Mouse (Mus musculus) thymus, postnatal 25 days (tissue): ENCODE measurements around the gene Eif2ak2.

Experiments
- DNase-seq: peaks from one replicate; pipeline ENCODE4 v3.0.0; 2022

The Eif2ak2 gene

GRCm38 (mm10) chr17:78882401-78883112 lies at the start of gene Eif2ak2:
Gene Eif2ak2, minus strand, starts transcription at chr17:78882573.
- DNase-seq: peak; percentile 74

GRCm38 (mm10) chr17:78917696-78918095 lies 35.3 kb upstream of the Eif2ak2 start:
- DNase-seq: no peak

GRCm38 (mm10) chr17:78916899-78917298 lies 34.5 kb upstream of the Eif2ak2 start:
- DNase-seq: no peak

- DNase-seq: peak; percentile 94
These were observed 34.0 kb upstream of the Eif2ak2 start, which contains the start of gene Cebpzos for GRCm38 (mm10) chr17:78916369-78916813. Gene Cebpzos, plus strand, starts transcription at chr17:78916500.

DNA sequence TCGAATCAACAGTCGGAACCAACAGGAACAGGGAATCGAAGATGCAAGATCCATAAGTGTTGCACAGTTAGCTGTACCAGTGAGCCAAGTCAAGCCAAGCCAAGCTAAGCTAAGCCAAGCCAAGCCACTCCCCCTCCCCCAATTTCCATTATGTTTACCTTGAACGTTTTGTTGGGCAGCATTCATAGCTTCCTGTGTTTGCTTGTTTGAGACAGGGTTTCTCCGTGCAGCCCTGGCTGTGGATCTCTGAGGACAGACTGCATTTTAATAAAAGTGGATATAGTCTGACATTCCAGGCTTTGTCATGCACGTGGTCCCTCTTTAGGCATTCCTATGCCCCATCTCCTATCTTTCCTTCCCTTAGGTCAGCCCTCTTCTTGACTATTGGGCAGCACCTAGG lies 33.4 kb upstream of the Eif2ak2 start:
- DNase-seq: no peak

- no peak for DNase-seq
These were observed 31.5 kb upstream of the Eif2ak2 start for GRCm38 (mm10) chr17:78913921-78914320.

GRCm38 (mm10) chr17:78912861-78913281 lies 30.5 kb upstream of the Eif2ak2 start:
- DNase-seq: peak; percentile 30

DNA sequence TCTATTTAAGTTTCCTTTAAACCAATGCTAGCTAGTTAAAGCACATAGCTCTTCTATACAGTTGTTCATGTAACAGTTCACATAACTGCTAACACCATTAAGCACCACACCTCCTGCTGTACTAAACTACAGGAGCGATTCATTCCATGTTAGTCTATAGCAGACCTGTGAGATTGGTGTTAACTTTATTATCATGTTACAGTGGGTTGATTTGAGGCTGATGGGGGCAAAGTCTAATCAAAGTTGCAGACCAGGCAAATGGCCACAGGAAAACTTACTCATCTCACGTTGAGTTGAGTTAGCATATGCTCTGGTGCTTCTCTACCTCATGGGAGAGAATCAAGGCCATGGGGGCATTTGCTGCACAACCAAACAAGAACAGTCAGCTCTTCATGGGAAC lies 27.0 kb upstream of the Eif2ak2 start:
- no peak for DNase-seq

DNA sequence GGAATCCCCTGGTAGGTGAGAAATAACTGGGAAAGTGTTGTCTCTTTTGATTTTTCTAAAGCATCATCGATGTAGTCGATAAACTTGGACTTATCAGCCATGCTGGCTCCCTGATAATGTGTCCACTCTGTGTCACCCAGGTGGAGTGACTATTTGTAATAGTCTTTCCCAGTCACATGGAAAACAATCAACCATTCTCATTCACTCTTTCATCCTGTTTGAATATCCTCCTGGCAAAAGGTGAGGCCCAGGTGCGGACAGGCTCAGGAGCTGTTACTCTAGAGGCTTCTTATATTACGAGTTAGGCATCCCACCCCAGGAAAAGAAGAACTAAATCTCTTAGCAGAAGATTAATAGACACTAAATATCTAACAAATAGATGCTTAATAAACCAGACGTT lies 24.5 kb upstream of the Eif2ak2 start, which contains the start of gene Sult6b1:
Sult6b1 (minus strand) TSS at position 101 of the 400 bp plus-strand sequence.
- no peak for DNase-seq

- DNase-seq: no peak
These were observed 20.8 kb upstream of the Eif2ak2 start for GRCm38 (mm10) chr17:78903158-78903557.

- DNase-seq: peak; percentile 17
These were observed 13.0 kb upstream of the Eif2ak2 start for GRCm38 (mm10) chr17:78895394-78895793.

DNA sequence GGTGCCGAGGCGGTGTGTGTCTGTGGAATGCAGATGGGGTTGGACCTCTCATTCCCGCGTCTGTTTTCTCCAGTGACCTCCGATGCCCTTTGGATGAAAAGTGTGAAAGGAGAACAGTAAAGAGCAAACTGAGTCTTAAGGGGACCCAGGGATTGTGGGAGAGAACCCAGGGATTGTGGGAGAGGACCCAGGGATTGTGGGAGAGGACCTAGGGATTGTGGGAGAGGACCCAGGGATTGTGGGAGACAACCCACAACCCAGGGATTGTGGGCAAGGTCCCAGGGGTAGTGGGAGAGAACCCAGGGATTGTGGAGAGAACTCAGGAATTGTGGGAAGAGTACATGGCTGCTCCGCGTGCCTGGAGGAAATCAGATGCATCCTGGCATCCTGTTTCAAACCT lies 12.6 kb upstream of the Eif2ak2 start:
- DNase-seq: no peak

GRCm38 (mm10) chr17:78891020-78891419 lies 8.6 kb upstream of the Eif2ak2 start:
- DNase-seq: no peak

DNA sequence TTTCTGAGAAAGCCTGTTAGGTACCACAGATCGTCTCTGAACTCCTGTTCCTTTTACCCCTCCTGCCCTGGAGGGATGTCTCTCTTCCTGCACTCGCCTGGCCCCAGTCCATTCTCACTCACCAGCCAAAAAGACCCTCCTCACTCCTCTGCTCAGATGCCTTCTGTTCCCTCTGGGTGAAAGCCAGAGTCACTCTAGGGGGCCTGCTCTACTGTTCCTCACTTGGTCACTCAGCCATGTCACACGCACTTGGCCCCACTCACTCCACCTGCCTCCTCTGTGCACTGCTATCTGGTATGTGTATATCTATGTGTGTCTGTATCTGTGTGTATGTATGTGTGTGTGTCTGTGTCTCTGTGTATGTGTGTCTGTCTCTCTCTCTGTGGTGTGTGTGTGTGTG lies 6.8 kb upstream of the Eif2ak2 start:
- DNase-seq: no peak

GRCm38 (mm10) chr17:78888554-78888953 lies 6.2 kb upstream of the Eif2ak2 start:
- DNase-seq: no peak

DNA sequence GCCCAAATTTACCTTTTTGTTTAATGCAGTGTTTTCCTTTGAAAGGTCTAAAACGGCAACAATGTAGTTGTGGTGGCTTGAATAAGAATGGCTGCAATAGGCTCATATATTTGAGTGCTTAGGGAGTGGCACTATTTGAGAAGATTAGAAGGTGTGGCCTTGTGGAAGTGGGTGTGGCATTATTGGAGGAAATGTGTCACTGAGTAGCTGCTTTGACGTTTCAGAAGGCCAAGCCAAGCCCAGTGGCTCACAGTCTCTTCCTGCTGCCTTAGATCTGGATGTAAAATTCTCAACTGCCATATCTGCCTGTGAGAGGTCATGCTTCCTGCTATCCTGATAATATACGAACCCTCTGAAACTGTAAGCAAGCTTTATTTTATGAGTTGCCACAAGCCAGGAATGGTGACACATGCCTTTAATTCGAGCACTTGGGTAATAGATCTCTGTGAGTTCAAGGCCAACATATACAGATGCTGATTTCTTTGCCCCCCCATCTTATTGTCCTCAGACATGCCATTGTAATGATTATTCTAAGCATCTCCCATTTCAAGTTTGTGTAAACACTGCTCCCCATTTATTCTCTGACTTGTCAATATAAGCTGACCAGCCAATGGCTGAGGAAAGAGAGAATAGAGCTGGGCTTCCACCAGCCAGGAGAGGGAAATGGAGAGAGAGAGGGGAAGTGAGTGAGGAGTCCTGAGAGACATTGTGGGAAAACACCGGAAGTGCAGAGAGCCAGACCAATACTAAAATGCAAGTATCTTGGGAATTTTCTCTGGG lies 3.1 kb upstream of the Eif2ak2 start:
- no peak for DNase-seq

DNA sequence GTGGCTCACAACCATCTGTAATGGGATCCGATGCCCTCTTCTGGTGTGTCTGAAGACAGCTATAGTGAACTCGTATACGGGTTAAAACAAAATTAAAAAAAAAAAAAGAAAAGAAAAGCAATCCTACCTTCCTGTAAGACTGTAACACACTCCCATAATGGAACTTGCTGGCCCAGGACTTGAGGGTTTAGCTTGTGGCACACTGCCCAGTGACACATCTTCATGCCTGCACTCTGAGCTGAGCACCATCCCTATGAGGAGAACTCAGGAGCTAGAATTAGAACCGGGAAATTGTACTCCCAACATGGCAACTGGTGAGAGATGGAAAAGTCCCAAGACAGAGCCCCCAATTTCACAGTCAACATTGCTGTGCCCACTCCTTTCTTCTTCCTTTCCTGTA lies 918 bp upstream of the Eif2ak2 start:
- DNase-seq: no peak

DNA sequence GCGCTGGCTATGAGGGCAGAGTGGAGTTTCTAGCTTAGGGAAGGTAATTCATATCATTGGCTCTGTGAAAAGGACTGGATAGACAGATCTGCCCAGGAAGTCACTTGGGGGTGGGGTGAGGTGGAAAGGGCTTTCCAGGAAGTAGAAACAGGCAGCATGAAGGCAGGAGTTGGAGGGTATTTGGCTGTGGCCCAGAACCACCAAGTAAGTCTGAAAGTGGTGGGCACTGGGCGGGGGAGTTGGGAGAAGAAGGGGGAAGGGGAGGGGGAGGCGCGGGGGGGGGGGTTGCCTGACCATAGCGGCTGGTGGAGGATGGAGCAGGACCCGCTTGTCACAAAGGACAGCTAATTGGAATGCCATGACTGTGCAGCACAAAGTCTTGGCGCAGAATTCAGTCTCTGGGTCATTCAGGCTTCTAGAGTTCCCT lies 482 bp downstream of the Eif2ak2 start:
- peak; percentile 35 for DNase-seq

GRCm38 (mm10) chr17:78873886-78874285 lies 8.5 kb downstream of the Eif2ak2 start:
- DNase-seq: no peak

- DNase-seq: no peak
These were observed 26.1 kb downstream of the Eif2ak2 start for GRCm38 (mm10) chr17:78856243-78856642.

DNA sequence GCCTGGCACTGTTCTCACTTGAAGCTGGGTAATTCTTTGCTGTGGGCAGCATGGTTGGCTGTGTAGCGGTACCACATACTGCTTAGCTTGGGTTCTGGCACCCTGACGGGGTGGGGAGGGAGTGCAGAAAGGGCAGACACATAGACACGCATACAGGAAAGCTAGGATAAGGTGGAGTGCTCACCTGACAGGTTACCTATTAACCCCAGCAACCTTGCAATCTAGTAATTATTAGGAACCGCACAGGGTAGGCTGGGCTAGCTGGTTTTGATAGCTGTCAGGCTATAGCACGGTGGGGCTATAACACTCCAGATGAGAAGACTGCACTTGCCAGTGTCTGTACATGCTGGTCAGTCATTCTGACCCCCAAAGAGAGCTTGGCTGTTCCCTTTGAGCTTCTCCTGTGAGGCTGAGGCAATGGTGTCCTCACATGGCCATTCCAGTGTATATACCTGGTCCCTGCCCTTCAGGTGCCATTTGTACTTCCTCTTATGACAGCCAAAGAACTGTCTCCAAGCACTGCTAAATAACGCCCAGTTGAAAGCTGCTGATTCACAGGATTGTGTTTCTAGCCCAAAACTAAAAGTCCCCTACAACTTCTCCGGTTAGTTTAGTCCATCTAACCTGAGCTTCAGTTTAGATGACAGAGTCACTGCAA lies 40.0 kb downstream of the Eif2ak2 start:
- DNase-seq: no peak

- no peak for DNase-seq
These were observed 46.3 kb downstream of the Eif2ak2 start for GRCm38 (mm10) chr17:78836056-78836455.
